Mouse (Mus musculus): Measurements from ENCODE around the gene Mlh1.

The Mlh1 gene

GRCm38 (mm10) chr9:111285061-111285460 lies 13.5 kb upstream of the Mlh1 start:
- no peak for DNase-seq

GRCm38 (mm10) chr9:111275156-111275555 lies 3.6 kb upstream of the Mlh1 start:
- no peak for DNase-seq

GRCm38 (mm10) chr9:111273958-111274357 lies 2.4 kb upstream of the Mlh1 start:
- no peak for DNase-seq

- DNase-seq = no peak
Measured at GRCm38 (mm10) chr9:111272996-111273785, 1.6 kb upstream of the Mlh1 start.

- DNase-seq = no peak
Measured at GRCm38 (mm10) chr9:111272356-111272755, 765 bp upstream of the Mlh1 start.

GRCm38 (mm10) chr9:111271056-111271433 lies 546 bp downstream of the Mlh1 start:
- DNase-seq = no peak

- DNase-seq = no peak
Measured at GRCm38 (mm10) chr9:111270606-111271005, 985 bp downstream of the Mlh1 start.

GRCm38 (mm10) chr9:111267998-111268397 lies 3.6 kb downstream of the Mlh1 start:
- DNase-seq = no peak

- no peak for DNase-seq
Measured at GRCm38 (mm10) chr9:111261356-111261755, 10.2 kb downstream of the Mlh1 start.

GRCm38 (mm10) chr9:111260360-111260985 lies 11.1 kb downstream of the Mlh1 start:
- peak; percentile 10 for DNase-seq

- no peak for DNase-seq
Measured at GRCm38 (mm10) chr9:111252161-111252869, 19.3 kb downstream of the Mlh1 start.

- DNase-seq = no peak
Measured at GRCm38 (mm10) chr9:111247682-111248246, 23.8 kb downstream of the Mlh1 start.

GRCm38 (mm10) chr9:111245546-111245945 lies 26.0 kb downstream of the Mlh1 start:
- no peak for DNase-seq

GRCm38 (mm10) chr9:111243384-111243783 lies 28.2 kb downstream of the Mlh1 start:
- DNase-seq = no peak

- no peak for DNase-seq
Measured at GRCm38 (mm10) chr9:111239821-111240220, 31.8 kb downstream of the Mlh1 start.

- DNase-seq = no peak
Measured at GRCm38 (mm10) chr9:111237726-111238125, 33.9 kb downstream of the Mlh1 start.

GRCm38 (mm10) chr9:111234701-111235100 lies 36.9 kb downstream of the Mlh1 start:
- DNase-seq = no peak

- no peak for DNase-seq
Measured at GRCm38 (mm10) chr9:111228446-111228845, 43.1 kb downstream of the Mlh1 start.

- no peak for DNase-seq
Measured at GRCm38 (mm10) chr9:111223406-111223805, 48.2 kb downstream of the Mlh1 start.

GRCm38 (mm10) chr9:111221580-111221979 lies 50.0 kb downstream of the Mlh1 start:
- DNase-seq = no peak

GRCm38 (mm10) chr9:111220551-111221080 lies 51.0 kb downstream of the Mlh1 start:
- DNase-seq = no peak

GRCm38 (mm10) chr9:111216424-111216823 lies 55.2 kb downstream of the Mlh1 start:
- DNase-seq = no peak

- no peak for DNase-seq
Measured at GRCm38 (mm10) chr9:111213501-111213900, 58.1 kb downstream of the Mlh1 start.
